Mouse (Mus musculus) G1E (cell line): ENCODE measurements around the gene Ank3.

Experiments used
- CTCF ChIP-seq: IDR thresholded peaks from 2 replicates; pipeline ENCODE4 v1.5.1; 2012; ENCODE audit warnings: low read depth, low read length, inconsistent platforms, mixed read lengths
- POLR2AphosphoS5 ChIP-seq: IDR thresholded peaks from 2 replicates; pipeline ENCODE4 v1.6.1; 2012; ENCODE audit warnings: low read depth, low read length, inconsistent platforms; ENCODE audit not compliant: insufficient replicate concordance
- TAL1 ChIP-seq: conservative IDR thresholded peaks from 2 replicates; pipeline ENCODE4 v1.6.1; 2012; ENCODE audit warnings: low read depth, low read length, inconsistent platforms, mixed read lengths

- no peak for TF ChIP-seq CTCF
- no peak for TF ChIP-seq TAL1
- TF ChIP-seq POLR2AphosphoS5, result no peak
Observed at GRCm38 (mm10) chr10:69927012-69927411, 528.4 kb downstream of the Ank3 start.
